Mouse (Mus musculus): ENCODE results near the gene Gm49366.
"Not testable (repeated sequence)": the region's sequence is repeated elsewhere in the genome, so short reads cannot be mapped to it uniquely, and the experiment has no call there.

Gm49366 gene

DNA sequence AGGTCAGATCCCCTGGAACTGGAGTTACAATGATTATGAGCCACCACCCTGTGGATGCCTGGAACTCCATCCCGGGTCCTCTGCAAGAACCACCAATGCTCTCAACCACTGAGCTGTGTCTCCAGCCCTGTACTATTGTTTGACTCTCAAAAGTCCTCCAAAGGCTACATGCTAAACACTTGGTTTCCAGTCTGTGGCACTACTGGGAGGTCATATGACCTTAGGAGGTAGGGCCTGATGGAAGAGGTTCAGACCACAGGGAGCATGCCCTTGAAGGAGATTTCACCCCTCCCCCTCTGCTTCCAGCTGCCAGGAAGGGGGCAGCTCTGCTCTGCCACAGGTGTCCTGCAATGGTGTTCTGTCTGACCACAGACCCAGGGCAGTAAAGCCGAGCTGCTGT, 5.4 kb upstream of the Gm49366 start:
- DNase-seq = not testable (repeated sequence)

DNA sequence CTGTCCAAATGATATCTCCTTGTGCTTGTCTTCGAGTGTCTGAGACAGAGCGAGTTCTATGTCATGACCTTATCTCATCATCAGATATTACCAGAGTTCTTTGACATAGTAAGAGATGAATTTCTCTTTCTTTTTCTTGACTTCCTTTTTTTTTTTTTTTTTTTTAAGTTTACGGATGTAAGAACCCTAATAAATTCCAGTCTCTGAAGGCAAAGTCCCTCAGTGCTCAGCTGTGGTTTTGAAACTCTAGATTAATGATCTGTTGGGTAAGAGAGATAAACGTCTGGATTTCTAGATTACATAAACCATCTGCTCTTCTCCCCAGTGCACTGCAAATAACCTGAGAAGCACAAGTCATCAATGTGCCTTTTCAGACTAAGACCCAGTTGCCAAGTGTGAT, 4.6 kb upstream of the Gm49366 start:
- no peak for DNase-seq

DNA sequence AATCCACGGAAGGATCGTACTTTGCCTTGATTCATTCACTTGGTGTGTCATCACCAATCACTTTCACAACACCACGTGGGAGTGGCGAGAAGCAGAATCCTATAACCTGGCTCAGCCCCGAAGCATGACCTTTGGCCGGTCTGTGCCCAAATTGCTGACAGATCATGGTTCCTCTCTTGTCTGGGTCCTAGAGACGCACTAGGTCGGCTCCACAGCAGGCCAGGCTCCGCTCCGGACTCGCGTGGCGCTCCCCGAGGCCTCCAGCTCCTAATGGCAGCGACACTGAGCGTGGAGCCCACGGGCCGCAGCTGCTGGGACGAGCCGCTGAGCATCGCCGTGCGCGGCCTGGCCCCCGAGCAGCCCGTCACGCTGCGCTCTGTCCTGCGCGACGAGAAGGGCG, 494 bp upstream of the Gm49366 start, which contains the start of gene Acot4:
Gene Acot4, plus strand, starts transcription at position 139 of the 400 bp plus-strand sequence.
- DNase-seq = peak; percentile 39

DNA sequence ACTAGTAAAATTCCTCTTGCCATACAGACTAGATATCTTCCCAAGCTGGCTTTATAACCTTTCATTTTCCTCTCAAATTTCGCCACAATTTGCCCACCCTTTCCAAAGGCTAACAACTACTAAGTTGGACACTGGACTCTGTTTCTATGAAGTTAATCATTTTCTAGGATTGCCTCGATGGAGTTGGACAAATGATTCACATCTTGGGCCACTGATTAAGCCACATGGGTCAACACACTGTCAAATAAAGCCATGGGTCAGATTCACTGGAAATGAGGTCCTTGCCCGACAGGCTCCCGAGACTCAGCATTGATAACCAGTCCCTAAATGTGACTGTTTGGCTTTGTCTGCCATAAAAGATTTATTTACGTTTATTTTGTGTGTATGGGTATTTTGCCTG, 3.5 kb downstream of the Gm49366 start:
- no peak for DNase-seq

DNA sequence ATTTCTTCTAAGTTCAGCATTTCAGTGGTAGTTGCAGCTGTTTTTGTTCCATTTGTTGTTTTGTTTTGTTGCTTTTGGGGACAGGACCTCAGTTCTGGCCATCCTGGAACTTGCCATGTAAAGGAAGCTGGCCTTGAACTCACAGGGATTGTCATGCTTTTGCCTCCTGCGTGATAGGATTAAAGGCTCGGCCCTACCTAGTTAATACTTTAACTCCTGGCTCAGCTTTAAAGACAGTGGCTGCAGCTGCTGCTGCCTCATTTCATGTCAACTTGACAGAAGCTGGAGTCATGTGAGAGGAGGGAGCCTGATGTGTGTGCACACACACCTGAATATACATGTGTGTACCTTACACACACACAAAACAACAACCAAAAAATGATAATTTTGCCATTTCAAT, 5.3 kb downstream of the Gm49366 start:
- no peak for DNase-seq

DNA sequence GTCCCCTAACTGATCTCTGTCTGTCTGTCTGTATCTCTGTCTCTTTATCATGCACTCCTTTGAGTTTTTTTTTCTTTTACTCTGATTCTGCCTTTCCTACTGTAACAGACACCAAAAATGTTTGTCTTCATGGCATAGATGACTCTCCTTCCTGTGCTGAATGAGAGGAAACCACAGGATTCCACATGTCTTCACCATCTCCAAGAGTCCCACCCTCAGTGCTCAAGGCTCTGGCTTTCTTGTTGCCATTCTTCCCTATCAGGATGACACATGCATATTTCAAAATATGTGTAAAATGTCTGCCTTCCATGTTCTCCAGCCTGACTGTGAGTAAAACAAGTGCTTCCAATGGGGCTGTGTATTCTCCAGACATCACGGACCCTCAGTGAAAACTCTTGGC, 8.2 kb downstream of the Gm49366 start:
- DNase-seq = no peak

DNA sequence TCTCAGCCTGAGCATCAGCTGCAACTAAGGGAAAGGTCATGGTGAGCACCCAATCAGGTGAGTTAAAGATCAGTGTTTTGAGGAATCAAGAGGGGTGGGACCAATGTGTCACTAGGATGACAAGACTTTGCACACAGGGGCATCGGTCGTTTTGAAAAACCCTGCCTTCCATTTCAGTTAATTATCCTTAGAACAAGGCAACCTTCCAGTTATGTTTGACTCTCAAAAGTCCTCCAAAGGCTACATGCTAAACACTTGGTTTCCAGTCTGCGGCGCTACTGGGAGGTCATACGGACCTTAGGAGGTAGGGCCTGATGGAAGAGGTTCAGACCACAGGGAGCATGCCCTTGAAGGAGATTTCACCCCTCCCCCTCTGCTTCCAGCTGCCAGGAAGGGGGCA, 12.0 kb downstream of the Gm49366 start:
- not testable (repeated sequence) for DNase-seq

DNA sequence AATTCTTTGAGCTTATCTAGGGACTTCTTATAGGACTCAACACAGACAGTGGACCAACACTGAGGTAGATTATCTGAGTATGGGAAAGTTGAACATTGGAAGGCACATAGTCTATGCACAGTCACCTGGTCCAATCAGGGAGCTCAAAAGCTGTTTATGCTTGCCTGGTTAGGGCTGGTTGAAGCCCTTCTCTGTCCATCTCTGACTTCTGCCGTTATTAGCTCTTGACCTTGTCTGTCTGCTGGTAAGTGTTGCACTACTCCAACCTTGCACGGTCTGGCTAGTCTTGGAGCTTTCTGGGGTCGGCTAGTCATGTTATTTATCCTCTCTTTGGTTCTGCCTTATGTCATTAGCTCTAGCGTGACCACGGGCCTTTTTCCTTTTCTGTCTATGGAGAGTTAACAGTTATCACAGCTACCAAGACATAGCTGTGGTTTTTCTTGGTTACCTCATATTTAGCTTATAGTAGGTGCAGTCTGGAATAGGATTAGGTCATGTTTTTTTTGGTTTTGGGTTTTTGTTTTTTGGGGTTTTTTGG, 13.3 kb downstream of the Gm49366 start, which contains the start of gene Acot3:
Gene Acot3, plus strand, starts transcription at position 208 of the 538 bp plus-strand sequence.
- no peak for DNase-seq

DNA sequence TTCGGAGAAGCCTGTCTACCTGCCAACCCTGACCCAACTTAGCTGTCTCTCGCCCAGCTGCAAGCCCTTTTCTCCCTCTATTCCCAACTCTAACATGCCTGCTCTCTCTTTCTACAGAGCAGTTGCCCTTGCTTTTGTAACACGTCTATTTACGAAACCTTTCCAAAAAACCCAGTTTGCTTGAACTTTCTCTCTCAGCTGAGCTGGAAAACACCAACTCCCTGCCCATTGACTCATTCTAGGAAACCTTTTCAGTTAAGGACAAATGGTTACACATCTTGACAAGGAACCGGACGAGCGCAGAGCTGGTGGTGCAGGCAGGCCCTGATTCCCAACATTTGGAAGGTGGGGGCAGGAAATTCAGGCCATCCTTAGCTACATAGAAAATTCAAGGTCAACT, 13.9 kb downstream of the Gm49366 start:
- DNase-seq = no peak

DNA sequence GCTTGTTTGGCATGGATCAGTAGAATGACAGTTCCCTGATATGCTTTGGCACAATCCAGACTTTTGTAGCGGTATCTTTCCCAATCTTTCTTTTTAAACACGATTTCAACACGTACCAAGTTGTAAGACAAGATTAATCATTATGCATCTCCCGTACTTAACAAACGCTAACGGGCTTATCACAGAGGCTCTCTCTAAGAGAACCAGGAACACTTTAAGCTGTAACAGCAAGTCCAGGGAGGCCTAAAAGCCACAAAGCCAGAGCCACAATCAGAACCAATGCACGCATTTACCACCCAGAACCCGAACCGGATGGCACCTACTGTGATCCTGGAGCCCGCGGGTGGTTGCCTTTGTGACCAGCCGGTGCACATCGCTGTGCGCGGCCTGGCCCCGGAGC, 14.4 kb downstream of the Gm49366 start:
- DNase-seq = no peak

DNA sequence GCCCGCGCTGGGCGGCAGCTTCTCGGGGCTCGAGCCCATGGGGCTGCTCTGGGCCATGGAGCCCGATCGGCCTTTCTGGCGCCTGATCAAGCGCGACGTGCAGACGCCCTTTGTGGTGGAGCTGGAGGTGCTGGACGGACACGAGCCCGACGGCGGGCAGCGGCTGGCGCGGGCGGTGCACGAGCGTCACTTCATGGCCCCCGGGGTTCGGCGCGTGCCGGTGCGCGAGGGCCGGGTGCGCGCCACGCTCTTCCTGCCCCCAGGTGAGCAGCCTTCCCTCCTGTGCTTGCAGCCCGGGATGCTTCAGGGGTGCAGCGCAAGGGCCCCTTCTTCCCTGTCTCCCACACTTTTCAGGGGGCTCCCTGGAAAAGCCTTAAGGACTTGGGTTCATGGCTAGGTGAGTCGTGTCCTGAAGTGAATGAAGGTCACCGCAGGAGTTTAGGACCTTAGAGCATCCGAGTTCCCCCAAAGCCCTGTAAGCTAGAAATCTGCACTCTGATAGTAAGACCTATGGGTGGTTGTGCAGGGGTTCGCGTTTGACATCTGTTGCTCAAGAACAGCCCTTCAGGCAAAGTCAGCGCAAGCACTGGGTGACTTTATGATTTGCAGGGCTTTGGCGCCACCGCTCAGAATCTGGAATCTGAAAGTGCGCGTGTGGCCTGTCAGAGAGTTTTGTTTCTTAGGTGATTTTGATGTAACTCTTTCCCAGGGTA, 15.1 kb downstream of the Gm49366 start:
- DNase-seq = peak; percentile 15

DNA sequence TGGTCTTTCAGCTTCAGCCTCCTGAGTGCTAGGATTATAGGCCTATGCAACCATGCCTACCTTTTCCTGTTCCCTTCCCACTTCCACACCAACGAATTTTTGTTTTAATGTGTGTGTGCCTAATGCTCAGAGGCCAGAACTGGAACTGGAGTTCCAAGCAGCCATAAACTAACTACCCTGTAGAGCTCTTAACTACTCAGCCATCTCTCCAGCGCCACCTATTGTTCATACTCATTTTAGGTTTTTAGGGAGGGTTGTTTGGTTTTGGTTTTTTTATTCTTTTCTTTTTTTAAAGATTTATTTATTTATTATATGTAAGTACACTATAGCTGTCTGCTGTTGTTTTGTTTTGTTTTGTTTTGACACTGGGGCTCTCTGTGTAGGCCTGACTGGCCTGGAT, 22.2 kb downstream of the Gm49366 start:
- peak; percentile 48 for DNase-seq

DNA sequence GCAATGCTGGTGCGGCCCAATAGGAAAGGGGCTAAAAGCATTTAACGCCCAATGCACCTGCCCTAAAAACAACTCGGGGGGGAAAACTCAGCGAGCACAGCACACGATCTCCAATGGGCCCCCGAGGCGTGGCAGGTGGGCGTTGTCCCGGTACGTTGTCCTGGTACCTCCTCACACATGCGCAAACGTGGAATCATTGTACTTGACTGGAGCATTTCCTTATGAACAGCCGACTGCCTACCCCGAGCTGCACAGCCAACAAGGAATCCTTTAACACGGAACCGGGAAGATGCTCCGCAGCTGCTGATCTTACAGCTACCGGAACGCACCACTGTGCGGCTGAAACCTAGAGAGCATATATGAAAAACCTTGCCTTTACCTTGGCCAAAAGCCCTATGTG, 23.6 kb downstream of the Gm49366 start:
- DNase-seq = no peak

DNA sequence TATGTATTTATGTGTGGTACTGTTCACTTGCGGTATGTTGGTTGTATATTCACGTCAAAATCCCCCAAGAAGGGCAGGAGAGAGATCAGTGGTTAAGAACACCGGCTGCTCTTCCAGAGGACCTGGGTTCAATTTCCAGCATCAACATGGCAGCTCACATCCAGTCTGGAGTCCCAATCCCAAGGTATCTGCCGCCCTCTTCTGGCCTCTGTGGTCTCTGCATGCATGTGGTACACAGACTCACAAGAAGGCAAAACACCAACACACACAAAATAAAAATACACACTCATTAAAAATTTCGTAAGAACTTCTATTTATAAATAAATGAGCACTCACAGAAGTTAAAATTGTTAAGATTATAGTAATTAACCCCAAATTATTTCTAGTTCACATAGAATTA, 24.5 kb downstream of the Gm49366 start:
- DNase-seq = peak; percentile 30

DNA sequence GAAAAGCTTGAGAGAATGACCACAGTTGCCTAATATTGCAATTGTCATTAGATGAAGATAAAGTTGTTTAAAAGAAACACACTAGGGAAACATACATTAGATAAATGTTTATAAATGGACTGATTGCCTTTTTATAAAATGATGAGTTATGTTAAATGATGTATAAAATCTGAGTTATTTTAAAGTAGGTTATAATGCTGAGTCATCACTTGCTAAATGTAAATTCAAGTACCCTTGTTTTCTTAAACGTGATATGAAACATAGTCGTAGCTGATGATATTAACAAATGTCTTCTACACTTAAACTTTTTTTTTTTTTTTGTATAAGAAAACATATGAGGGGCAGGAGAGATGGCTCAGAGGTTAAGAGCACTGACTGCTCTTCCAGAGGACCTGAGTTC, 25.1 kb downstream of the Gm49366 start:
- no peak for DNase-seq

DNA sequence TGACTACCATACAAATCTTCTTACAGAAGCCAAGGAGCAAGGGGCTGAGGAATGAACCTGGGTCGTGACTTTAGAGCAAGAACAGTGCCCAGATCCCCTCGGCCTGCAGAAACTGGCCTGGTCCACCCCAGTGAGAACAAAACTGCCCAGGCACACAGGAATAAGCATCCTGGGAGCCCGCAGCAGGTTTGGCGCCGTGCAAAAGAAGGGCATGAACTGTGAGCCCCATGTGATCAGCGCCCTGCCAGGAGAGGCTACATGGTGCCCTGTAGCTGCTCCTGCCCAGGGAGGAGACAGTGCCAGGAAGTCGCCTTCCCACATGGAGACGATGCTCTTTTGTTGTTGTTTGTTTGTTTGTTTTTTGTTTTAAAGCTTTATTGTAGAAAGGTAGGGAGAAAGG, 25.9 kb downstream of the Gm49366 start:
- no peak for DNase-seq

DNA sequence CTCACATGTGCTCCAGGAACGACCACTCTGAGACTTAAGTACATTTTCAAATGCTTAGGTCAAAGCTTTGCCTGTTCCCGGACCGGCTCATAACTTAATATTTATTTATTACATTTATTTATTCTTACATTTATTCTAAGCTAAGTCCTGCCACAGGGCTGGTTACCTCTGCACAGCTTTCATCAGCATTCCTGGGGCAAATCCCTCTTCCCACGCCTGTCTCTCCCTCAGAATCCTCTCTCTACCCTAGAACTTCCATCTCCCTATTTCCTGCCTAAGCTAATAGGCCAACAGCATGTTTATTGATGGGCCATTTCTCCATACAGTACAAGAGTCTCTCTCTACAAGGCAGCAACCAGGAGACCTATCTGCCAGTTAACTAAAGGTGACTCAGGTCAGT, 29.0 kb downstream of the Gm49366 start:
- no peak for DNase-seq

DNA sequence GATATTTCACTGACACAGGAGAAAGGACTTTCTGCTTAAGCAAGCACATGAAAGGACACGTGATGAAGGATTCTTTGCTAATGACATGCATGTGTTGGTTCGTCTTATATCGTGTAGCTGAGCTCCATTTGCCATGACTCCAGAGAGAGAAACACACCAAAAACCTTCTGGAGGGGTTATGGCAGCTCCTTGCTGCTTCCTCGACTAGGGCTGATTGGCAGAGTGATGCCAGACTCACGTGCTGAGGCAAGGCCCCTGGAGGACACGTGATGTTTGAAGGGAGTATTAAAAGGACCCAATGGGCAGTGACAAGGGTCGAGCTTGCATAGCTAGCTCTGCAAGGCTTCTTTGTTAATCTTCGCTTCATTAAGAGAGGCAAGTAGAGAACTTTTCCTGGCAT, 29.6 kb downstream of the Gm49366 start:
- no peak for DNase-seq

DNA sequence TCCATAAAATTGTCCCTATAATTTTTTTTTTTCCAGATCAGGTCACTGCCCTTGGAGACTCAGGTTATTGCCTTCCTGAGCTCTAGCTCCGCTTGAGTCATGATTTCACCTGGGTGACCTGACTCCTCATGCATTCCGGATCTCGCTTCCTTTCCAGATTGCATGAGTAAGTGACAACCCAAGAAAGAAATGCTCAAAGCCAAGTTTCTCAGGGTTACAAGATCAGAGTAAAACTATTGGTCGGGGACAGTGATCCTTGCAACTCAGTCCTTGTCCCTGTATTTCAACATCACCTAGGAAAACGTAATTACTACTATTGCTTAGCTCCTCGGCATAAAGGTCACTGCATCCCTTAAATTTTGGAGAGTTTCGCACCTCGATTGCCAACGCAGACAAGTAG, 30.3 kb downstream of the Gm49366 start, which contains the start of gene Acot5:
Gene Acot5, plus strand, starts transcription at position 340 of the 400 bp plus-strand sequence.
- no peak for DNase-seq

DNA sequence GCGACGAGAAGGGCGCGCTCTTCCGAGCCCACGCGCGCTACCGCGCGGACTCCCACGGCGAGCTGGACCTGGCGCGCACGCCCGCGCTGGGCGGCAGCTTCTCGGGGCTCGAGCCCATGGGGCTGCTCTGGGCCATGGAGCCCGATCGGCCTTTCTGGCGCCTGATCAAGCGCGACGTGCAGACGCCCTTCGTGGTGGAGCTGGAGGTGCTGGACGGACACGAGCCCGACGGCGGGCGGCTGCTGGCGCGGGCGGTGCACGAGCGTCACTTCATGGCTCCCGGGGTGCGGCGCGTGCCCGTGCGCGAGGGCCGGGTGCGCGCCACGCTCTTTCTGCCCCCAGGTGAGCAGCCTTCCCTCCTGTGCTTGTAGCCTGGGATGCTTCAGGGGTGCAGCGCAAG, 30.8 kb downstream of the Gm49366 start:
- peak; percentile 43 for DNase-seq

DNA sequence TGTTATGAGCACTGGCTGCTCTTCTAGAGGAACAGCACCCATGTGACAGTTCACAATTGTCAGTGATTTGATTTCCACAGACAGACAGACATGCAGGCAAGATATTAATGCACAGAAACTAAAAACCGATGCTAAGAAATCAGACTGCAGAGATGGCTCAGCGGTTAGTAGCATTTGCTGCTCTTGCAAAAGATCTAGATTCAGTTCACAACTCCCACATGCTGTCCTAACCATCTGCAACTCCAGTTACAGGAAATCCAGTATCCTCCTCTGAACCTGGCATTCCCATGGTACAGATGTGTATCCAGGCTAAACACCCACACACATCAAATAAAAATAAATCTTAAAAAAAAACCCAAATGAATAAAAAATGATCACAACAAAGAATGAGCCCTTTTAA, 33.0 kb downstream of the Gm49366 start:
- no peak for DNase-seq

DNA sequence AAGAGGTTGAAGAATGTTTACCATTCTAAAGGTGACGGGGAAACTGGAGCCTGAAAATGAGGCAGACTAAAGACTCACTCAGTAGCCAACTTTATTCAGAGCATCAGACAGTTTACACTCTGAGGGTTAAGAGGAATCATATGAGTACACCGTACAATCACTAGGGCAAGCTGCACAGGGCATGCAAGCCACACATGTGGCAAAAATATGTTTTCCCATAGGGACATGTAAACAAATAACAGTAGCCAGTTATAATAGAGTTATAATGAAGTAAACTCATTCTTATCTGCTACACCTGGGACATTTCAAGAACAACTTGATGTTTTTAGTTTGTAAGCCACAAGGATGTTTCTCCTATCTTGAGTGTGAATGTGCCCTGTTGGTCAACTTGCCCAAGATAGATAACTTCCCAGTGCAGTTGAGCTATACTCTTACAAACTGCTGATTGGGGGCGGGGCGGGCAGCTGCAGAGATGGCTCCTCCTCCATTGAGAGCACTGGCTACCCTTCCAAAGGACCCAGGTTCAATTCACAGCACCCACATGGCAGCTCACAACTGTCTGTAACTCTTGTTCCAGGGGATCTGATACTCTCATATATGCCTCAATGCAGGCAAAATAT, 38.7 kb downstream of the Gm49366 start:
- DNase-seq = no peak

DNA sequence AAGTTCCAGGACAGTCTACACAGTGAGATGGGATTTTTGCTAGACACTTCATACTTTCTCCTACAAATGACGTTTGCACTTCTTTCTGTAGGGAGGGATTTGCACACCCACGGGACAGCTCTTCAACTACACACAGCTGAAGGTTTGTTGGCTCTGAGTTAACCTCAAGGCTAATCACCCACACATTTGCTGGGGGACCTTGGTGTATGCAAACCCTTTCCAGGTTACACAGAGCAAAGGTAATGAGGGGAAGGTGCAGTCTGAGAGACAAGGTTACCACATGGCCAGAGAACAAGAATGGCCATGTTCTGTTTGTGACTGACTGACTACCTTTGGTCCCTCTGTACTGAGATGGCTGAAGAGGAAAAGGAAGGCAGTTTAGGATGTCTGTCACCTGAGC, 45.1 kb downstream of the Gm49366 start:
- no peak for DNase-seq

DNA sequence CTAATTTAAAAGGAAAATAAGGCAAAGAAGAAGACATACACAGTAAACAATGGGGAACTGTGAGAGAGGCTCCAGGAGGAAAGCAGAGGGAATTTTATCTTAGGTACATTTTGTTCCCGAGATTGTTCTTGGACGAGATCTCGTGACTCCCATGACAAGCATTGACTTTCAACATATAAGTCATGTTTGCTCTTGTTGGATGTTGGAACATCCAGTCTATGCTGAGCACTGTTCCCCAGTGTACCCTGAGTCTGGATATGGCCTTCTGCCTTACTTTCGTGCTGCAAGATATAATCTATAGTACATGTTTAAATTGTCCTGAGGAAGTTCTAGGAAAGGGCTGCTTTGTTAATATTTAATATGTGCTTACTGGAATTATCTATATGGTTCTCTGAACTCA, 45.8 kb downstream of the Gm49366 start:
- DNase-seq = no peak
